In genomic region chr12:119159254-119159933, GRCm38 (mm10) we compare ENCODE assay signal across 19 mouse cellular contexts.
"Had no signal": no experiment of that assay in that cellular context is flagged by ENCODE, and none has a peak within 500 bp of the region (broad histone marks: within the 10 kb centered on the region; RNA-seq: fewer than 3 reads in every experiment).

No protein-coding gene starts in this region.

- DNase-seq: kidney, adult 2 months; kidney, postnatal 25 days; layer of hippocampus, adult 9-11 months; liver; liver, embryonic 13.5 days; lung, embryonic 14.5 days; retina, postnatal 1 day; right cerebral cortex, postnatal 25 days; spleen, adult 18-20 months; thymus, postnatal 25 days had no signal

- H3K27ac ChIP-seq: kidney, postnatal 0 days; layer of hippocampus, adult 2 months; limb, embryonic 10.5 days; limb, embryonic 13.5 days; liver, embryonic 13.5 days; macrophage; neural tube, embryonic 13.5 days; stomach, embryonic 15.5 days had no signal

- H3K4me3 ChIP-seq: layer of hippocampus, adult 2 months; limb, embryonic 10.5 days; limb, embryonic 13.5 days; liver, embryonic 13.5 days; neural tube, embryonic 13.5 days; stomach, embryonic 15.5 days had no signal

- H3K36me3 ChIP-seq: liver, embryonic 13.5 days; stomach, embryonic 15.5 days had no signal

- H3K27me3 ChIP-seq: limb, embryonic 13.5 days; liver, embryonic 13.5 days; neural tube, embryonic 13.5 days; stomach, embryonic 15.5 days had no signal

- H3K4me1 ChIP-seq: limb, embryonic 10.5 days; liver, embryonic 13.5 days; stomach, embryonic 15.5 days had no signal

- H3K9ac ChIP-seq: limb, embryonic 13.5 days; liver, embryonic 13.5 days; lung, embryonic 14.5 days; neural tube, embryonic 13.5 days; stomach, embryonic 15.5 days had no signal

- H3K4me2 ChIP-seq: limb, embryonic 13.5 days; liver, embryonic 13.5 days; lung, embryonic 14.5 days; neural tube, embryonic 13.5 days; stomach, embryonic 15.5 days had no signal

- ATAC-seq: intestine, postnatal 0 days; lung, postnatal 0 days had no signal

- H3K9me3 ChIP-seq: limb, embryonic 10.5 days; limb, embryonic 13.5 days; liver, embryonic 13.5 days; neural tube, embryonic 13.5 days; stomach, embryonic 15.5 days had no signal
